Mouse (Mus musculus) lung, embryonic 14.5 days (tissue): ENCODE measurements at regions not wholly inside any gene's neighbourhood (a gene's known extent, or its start where the extent isn't known, plus 50 kb on each side); places are given as distances from the start of the nearest gene placed in this dataset.

ENCODE experiments used
- ATAC-seq: fragments of 200-750 bp; cut with Nextera tagmentation; 2 replicates; pipeline ENCODE4 v1.8.0; 2017; ENCODE audit warnings: mild to moderate bottlenecking, moderate TSS enrichment, moderate library complexity; ENCODE audit not compliant: insufficient read depth
- DNase-seq: peaks from one replicate; pipeline ENCODE4 v3.0.0-alpha.2; 2015
- H3K27ac ChIP-seq: fragments of 300-500 bp; sonication (generic); 2 replicates; pipeline ENCODE4 v1.5.1; 2014; ENCODE audit warnings: low read depth, mild to moderate bottlenecking, moderate library complexity
- H3K27me3 ChIP-seq: fragments of 300-500 bp; sonication (generic); 2 replicates; pipeline ENCODE4 v1.6.1; 2014; ENCODE audit warnings: low read length, control low read depth; ENCODE audit not compliant: insufficient read depth
- H3K36me3 ChIP-seq: fragments of 300-500 bp; sonication (generic); 2 replicates; pipeline ENCODE4 v1.6.1; 2014; ENCODE audit warnings: control low read depth; ENCODE audit not compliant: insufficient read depth
- H3K4me1 ChIP-seq: fragments of 300-500 bp; sonication (generic); 2 replicates; pipeline ENCODE4 v1.6.1; 2014; ENCODE audit warnings: antibody characterized with exemption, control low read depth; ENCODE audit not compliant: insufficient read depth
- H3K4me2 ChIP-seq: fragments of 300-500 bp; sonication (generic); 2 replicates; pipeline ENCODE4 v1.6.1; 2014; ENCODE audit warnings: mild to moderate bottlenecking
- H3K4me3 ChIP-seq: fragments of 300-500 bp; sonication (generic); 2 replicates; pipeline ENCODE4 v1.5.1; 2014; ENCODE audit warnings: low read depth, low read length
- H3K9ac ChIP-seq: fragments of 300-500 bp; sonication (generic); 2 replicates; pipeline ENCODE4 v1.6.1; 2014
- H3K9me3 ChIP-seq: fragments of 300-500 bp; sonication (generic); 2 replicates; pipeline ENCODE4 v1.6.1; 2016; ENCODE audit warnings: low read depth, low read length, control low read depth
- CTCF ChIP-seq: IDR thresholded peaks from 2 replicates; pipeline ENCODE4 v1.5.1; 2016; ENCODE audit warnings: antibody characterized with exemption, low read depth
- WGBS: fragments of 180-500 bp; shearing (Covaris S2); extraction: QIAGEN DNeasy Blood & Tissue Kit; methylation state at CpG from one replicate; pipeline ENCODE4 v1.1.7; 2014; 5-methylcytosine and 5-hydroxymethylcytosine counted together

DNA sequence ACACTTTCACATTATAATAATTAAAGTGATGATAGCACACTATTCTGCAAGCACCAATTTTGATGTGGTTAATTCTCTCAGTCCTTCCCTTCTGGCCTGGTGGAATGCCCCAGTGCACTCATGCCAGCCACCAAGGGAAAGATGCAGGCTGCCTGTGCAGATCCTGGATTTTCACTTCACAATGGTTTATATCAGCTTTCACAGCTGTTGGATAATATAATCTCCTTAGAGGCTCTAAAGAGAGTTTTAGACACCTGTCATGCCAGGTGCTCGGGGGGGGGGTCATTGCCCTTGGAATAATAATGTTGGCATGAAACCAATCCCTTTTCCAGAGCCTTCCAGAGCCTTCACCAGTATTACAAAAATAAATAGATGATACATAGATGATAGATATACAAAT lies 377.1 kb downstream of the Zbbx start:
- no peaks in the 10 kb centered on the region for H3K27me3 ChIP-seq
- 67% methylated on average over 1 of the region's 1 CpGs for WGBS
- H3K27ac ChIP-seq, result no peak overlapping the region
- no peaks in the 10 kb centered on the region for H3K9me3 ChIP-seq
- ATAC-seq (no peak), DNase-seq (no peak)
- H3K4me1 ChIP-seq, result no peaks in the 10 kb centered on the region
- no peaks in the 10 kb centered on the region for H3K36me3 ChIP-seq
- H3K4me3 ChIP-seq, result no peak overlapping the region
- H3K9ac ChIP-seq, result no peak overlapping the region
- H3K4me2 ChIP-seq, result no peak overlapping the region
- TF ChIP-seq CTCF, result no peak

DNA sequence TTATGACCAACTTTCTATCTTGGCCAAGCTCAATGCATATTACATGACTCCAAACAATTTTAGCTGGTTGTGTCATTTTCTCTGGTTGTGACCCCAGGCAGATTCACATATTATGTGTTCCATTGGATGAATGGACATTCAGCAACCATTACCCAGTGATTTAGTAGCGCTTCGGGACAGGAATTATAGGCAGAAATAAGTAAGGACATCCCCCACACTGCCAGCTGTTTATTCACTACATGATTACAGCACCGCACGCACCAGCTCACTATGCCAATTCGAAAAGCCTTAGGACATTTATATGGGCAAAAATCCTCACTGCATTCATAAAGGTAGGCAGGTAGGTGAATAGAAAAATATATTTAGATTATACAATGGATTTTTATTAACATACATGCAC lies 386.5 kb downstream of the Zbbx start:
- no peak overlapping the region for H3K4me2 ChIP-seq

DNA sequence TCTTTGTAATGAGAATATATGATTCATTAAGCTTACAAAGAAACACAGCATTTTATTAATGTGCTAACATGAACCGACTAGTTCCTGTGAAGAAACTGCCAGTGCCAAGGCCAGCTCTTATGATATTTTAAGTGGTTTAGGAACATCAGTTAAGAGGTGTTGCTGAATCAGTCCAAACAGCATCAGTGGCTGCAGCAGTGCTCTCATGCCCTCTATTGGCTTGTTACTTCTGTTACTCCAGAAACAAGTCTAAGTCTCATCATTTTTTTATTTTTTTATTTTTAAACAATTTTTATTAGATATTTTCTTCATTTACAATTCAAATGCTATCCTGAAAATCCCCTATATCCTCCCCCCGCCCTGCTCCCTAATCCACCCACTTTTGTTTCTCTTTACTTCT lies 422.7 kb downstream of the Zbbx start:
- no peak overlapping the region for H3K9ac ChIP-seq
- WGBS, result 72% methylated on average over 2 of the region's 2 CpGs
- no peak for ATAC-seq
- H3K9me3 ChIP-seq, result no peaks in the 10 kb centered on the region
- TF ChIP-seq CTCF, result no peak
- H3K4me3 ChIP-seq, result no peak overlapping the region
- no peak overlapping the region for H3K27ac ChIP-seq
- DNase-seq, result peak; percentile 8
- no peaks in the 10 kb centered on the region for H3K36me3 ChIP-seq
- H3K4me1 ChIP-seq, result no peaks in the 10 kb centered on the region
- no peaks in the 10 kb centered on the region for H3K27me3 ChIP-seq
- H3K4me2 ChIP-seq, result no peak overlapping the region

More for the DNA sequence above, 386.5 kb downstream of the Zbbx start:
- H3K36me3 ChIP-seq, result no peaks in the 10 kb centered on the region
- no peak overlapping the region for H3K4me3 ChIP-seq
- ATAC-seq (no peak), DNase-seq (no peak)
- H3K27ac ChIP-seq, result no peak overlapping the region
- H3K9me3 ChIP-seq, result no peaks in the 10 kb centered on the region
- no peak for TF ChIP-seq CTCF
- WGBS, result 86% methylated on average over 5 of the region's 5 CpGs
- no peak overlapping the region for H3K9ac ChIP-seq
- no peaks in the 10 kb centered on the region for H3K4me1 ChIP-seq
- no peaks in the 10 kb centered on the region for H3K27me3 ChIP-seq

DNA sequence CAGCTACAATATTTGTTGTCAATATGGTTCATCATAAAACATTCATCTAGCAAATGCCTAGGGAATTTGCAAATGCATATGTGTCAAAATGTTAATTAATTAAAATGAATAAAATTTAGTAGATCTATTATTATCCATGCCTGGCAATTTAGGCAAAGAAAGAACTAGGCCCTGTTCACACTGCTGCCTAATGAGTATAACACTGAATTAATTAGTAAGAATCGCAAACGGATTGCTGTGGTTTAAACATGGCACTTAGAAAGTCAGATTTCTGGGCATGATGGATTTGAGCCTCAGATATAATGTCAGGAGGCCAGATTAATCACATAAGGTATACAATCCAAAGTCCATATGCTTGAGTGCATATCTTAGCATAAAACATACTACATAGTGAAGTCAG lies 425.1 kb downstream of the Zbbx start:
- H3K4me3 ChIP-seq, result no peak overlapping the region
- ATAC-seq (no peak), DNase-seq (no peak)
- no peaks in the 10 kb centered on the region for H3K27me3 ChIP-seq
- H3K27ac ChIP-seq, result no peak overlapping the region
- no peaks in the 10 kb centered on the region for H3K4me1 ChIP-seq
- TF ChIP-seq CTCF, result no peak
- WGBS, result 75% methylated on average over 2 of the region's 2 CpGs
- no peaks in the 10 kb centered on the region for H3K9me3 ChIP-seq
- no peak overlapping the region for H3K9ac ChIP-seq
- H3K36me3 ChIP-seq, result no peaks in the 10 kb centered on the region
- H3K4me2 ChIP-seq, result no peak overlapping the region
